Mouse (Mus musculus) brain, embryonic 14.5 days (tissue): ENCODE results near the gene Gm45753.

Source experiments
- CTCF ChIP-seq: fragments of 200-500 bp; IDR thresholded peaks from 2 replicates; pipeline ENCODE4 v1.5.1; 2012; ENCODE audit warnings: inconsistent platforms, mild to moderate bottlenecking, moderate library complexity, borderline replicate concordance; ENCODE audit not compliant: insufficient read depth, insufficient read length; ENCODE audit errors: extremely low read depth
- POLR2A ChIP-seq: fragments of 200-500 bp; IDR thresholded peaks from 2 replicates; pipeline ENCODE4 v1.6.1; 2012; ENCODE audit warnings: mild to moderate bottlenecking, inconsistent platforms, borderline replicate concordance; ENCODE audit not compliant: poor library complexity, insufficient read depth, insufficient read length, severe bottlenecking; ENCODE audit errors: extremely low read depth

DNA sequence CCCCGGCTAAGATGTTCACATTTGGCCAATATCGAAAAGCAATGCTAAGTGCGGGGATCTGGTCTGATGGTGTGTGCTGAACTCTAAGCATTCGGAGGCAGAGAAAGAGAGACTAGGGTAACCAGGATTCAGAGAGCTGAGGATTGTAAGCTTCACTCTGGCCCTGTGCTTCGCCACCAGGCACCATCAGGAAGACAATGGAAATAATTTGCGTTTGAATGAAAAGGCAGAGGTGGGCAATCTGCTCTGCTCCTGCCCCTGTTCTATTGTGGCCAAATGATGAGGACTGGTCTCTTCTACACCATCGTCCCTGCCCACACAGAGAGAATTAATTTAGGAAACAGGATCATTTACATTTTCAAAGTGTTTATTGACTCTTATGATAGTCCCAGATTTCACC is 62.0 kb downstream of the Gm45753 start:
- no peak for TF ChIP-seq CTCF
- no peak for TF ChIP-seq POLR2A
